Mouse (Mus musculus): ENCODE measurements at regions not wholly inside any gene's neighbourhood (a gene's known extent, or its start where the extent isn't known, plus 50 kb on each side); places are given as distances from the start of the nearest gene placed in this dataset.

- Histone ChIP-seq H3K4me2 (ENCODE audit: low read depth, low read length) (no peak overlapping the region), H3K4me1 (replicated peaks; ENCODE audit: control insufficient read depth, insufficient read depth, low read length) (no peaks in the 10 kb centered on the region), H3K9ac (ENCODE audit: low read length) (no peak overlapping the region), H3K36me3 (ENCODE audit: control insufficient read depth, insufficient read depth, low read length) (no peaks in the 10 kb centered on the region), H3K27me3 (ENCODE audit: control insufficient read depth, insufficient read depth, low read depth, low read length) (no peaks in the 10 kb centered on the region), H3K4me3 (ENCODE audit: low read length) (no peak overlapping the region), H3K9me3 (ENCODE audit: control insufficient read depth, low read length) (no peaks in the 10 kb centered on the region), H3K27ac (ENCODE audit: low read length) (no peak overlapping the region)
- 72% methylated on average over 5 of the region's 5 CpGs for WGBS
- no peak for ATAC-seq (ENCODE audit: low read depth)
Measured at GRCm38 (mm10) chr16:5431689-5432088, 175.9 kb upstream of the Eef2kmt start.

- no peaks in the 10 kb centered on the region for H3K4me1 ChIP-seq (replicated peaks; ENCODE audit: control insufficient read depth, insufficient read depth, low read length)
- H3K27ac ChIP-seq (ENCODE audit: low read length) = no peak overlapping the region
- H3K4me2 ChIP-seq (ENCODE audit: low read depth, low read length) = no peak overlapping the region
- WGBS = 42% methylated on average over 3 of the region's 3 CpGs
- no peak overlapping the region for H3K4me3 ChIP-seq (ENCODE audit: low read length)
- no peaks in the 10 kb centered on the region for H3K36me3 ChIP-seq (ENCODE audit: control insufficient read depth, insufficient read depth, low read length)
- H3K27me3 ChIP-seq (ENCODE audit: control insufficient read depth, insufficient read depth, low read depth, low read length) = no peaks in the 10 kb centered on the region
- peak; percentile 79 for ATAC-seq (ENCODE audit: low read depth)
- no peaks in the 10 kb centered on the region for H3K9me3 ChIP-seq (ENCODE audit: control insufficient read depth, low read length)
- no peak overlapping the region for H3K9ac ChIP-seq (ENCODE audit: low read length)
Measured at GRCm38 (mm10) chr16:5431111-5431510, 175.3 kb upstream of the Eef2kmt start.

- H3K4me1 ChIP-seq (replicated peaks; ENCODE audit: control insufficient read depth, insufficient read depth, low read length) = no peaks in the 10 kb centered on the region
- no peak overlapping the region for H3K9ac ChIP-seq (ENCODE audit: low read length)
- H3K9me3 ChIP-seq (ENCODE audit: control insufficient read depth, low read length) = no peaks in the 10 kb centered on the region
- no peaks in the 10 kb centered on the region for H3K27me3 ChIP-seq (ENCODE audit: control insufficient read depth, insufficient read depth, low read depth, low read length)
- WGBS = 66% methylated on average over 2 of the region's 2 CpGs
- no peak overlapping the region for H3K4me3 ChIP-seq (ENCODE audit: low read length)
- no peak for ATAC-seq (ENCODE audit: low read depth)
- no peak overlapping the region for H3K4me2 ChIP-seq (ENCODE audit: low read depth, low read length)
- H3K27ac ChIP-seq (ENCODE audit: low read length) = no peak overlapping the region
- H3K36me3 ChIP-seq (ENCODE audit: control insufficient read depth, insufficient read depth, low read length) = no peaks in the 10 kb centered on the region
Measured at GRCm38 (mm10) chr16:5429466-5429865, 173.7 kb upstream of the Eef2kmt start.

GRCm38 (mm10) chr16:5425908-5426307 lies 170.1 kb upstream of the Eef2kmt start:
- H3K36me3 ChIP-seq (ENCODE audit: control insufficient read depth, insufficient read depth, low read length) = no peaks in the 10 kb centered on the region
- H3K4me1 ChIP-seq (replicated peaks; ENCODE audit: control insufficient read depth, insufficient read depth, low read length) = no peaks in the 10 kb centered on the region
- WGBS = 75% methylated on average over 2 of the region's 2 CpGs
- no peak for ATAC-seq (ENCODE audit: low read depth)
- H3K27me3 ChIP-seq (ENCODE audit: control insufficient read depth, insufficient read depth, low read depth, low read length) = no peaks in the 10 kb centered on the region
- no peak overlapping the region for H3K27ac ChIP-seq (ENCODE audit: low read length)
- no peak overlapping the region for H3K9ac ChIP-seq (ENCODE audit: low read length)
- H3K4me3 ChIP-seq (ENCODE audit: low read length) = no peak overlapping the region
- no peak overlapping the region for H3K4me2 ChIP-seq (ENCODE audit: low read depth, low read length)
- H3K9me3 ChIP-seq (ENCODE audit: control insufficient read depth, low read length) = no peaks in the 10 kb centered on the region

GRCm38 (mm10) chr16:5422041-5422440 lies 166.3 kb upstream of the Eef2kmt start:
- no peak overlapping the region for H3K9ac ChIP-seq (ENCODE audit: low read length)
- no peak overlapping the region for H3K27ac ChIP-seq (ENCODE audit: low read length)
- no peaks in the 10 kb centered on the region for H3K9me3 ChIP-seq (ENCODE audit: control insufficient read depth, low read length)
- H3K36me3 ChIP-seq (ENCODE audit: control insufficient read depth, insufficient read depth, low read length) = no peaks in the 10 kb centered on the region
- WGBS = 84% methylated on average over 6 of the region's 6 CpGs
- no peak overlapping the region for H3K4me3 ChIP-seq (ENCODE audit: low read length)
- no peak for ATAC-seq (ENCODE audit: low read depth)
- no peaks in the 10 kb centered on the region for H3K4me1 ChIP-seq (replicated peaks; ENCODE audit: control insufficient read depth, insufficient read depth, low read length)
- no peak overlapping the region for H3K4me2 ChIP-seq (ENCODE audit: low read depth, low read length)
- H3K27me3 ChIP-seq (ENCODE audit: control insufficient read depth, insufficient read depth, low read depth, low read length) = no peaks in the 10 kb centered on the region

- Histone ChIP-seq H3K4me1 (replicated peaks; ENCODE audit: control insufficient read depth, insufficient read depth, low read length) (no peaks in the 10 kb centered on the region), H3K9ac (ENCODE audit: low read length) (no peak overlapping the region), H3K27ac (ENCODE audit: low read length) (no peak overlapping the region), H3K9me3 (ENCODE audit: control insufficient read depth, low read length) (no peaks in the 10 kb centered on the region), H3K36me3 (ENCODE audit: control insufficient read depth, insufficient read depth, low read length) (no peaks in the 10 kb centered on the region), H3K4me2 (ENCODE audit: low read depth, low read length) (no peak overlapping the region), H3K27me3 (ENCODE audit: control insufficient read depth, insufficient read depth, low read depth, low read length) (no peaks in the 10 kb centered on the region), H3K4me3 (ENCODE audit: low read length) (no peak overlapping the region)
- ATAC-seq (ENCODE audit: low read depth) = no peak
- WGBS = 78% methylated on average over 5 of the region's 5 CpGs
Measured at GRCm38 (mm10) chr16:5421591-5421990, 165.8 kb upstream of the Eef2kmt start.

- Histone ChIP-seq H3K27me3 (ENCODE audit: control insufficient read depth, insufficient read depth, low read depth, low read length) (no peaks in the 10 kb centered on the region), H3K9me3 (ENCODE audit: control insufficient read depth, low read length) (no peaks in the 10 kb centered on the region), H3K9ac (ENCODE audit: low read length) (no peak overlapping the region), H3K36me3 (ENCODE audit: control insufficient read depth, insufficient read depth, low read length) (no peaks in the 10 kb centered on the region), H3K4me1 (replicated peaks; ENCODE audit: control insufficient read depth, insufficient read depth, low read length) (no peaks in the 10 kb centered on the region), H3K4me3 (ENCODE audit: low read length) (no peak overlapping the region), H3K27ac (ENCODE audit: low read length) (no peak overlapping the region), H3K4me2 (ENCODE audit: low read depth, low read length) (no peak overlapping the region)
- ATAC-seq (ENCODE audit: low read depth) = no peak
- 70% methylated on average over 3 of the region's 3 CpGs for WGBS
Measured at GRCm38 (mm10) chr16:5419467-5419866, 163.7 kb upstream of the Eef2kmt start.

GRCm38 (mm10) chr16:5418462-5419197 lies 162.8 kb upstream of the Eef2kmt start:
- no peak overlapping the region for H3K4me3 ChIP-seq (ENCODE audit: low read length)
- no peaks in the 10 kb centered on the region for H3K27me3 ChIP-seq (ENCODE audit: control insufficient read depth, insufficient read depth, low read depth, low read length)
- H3K9ac ChIP-seq (ENCODE audit: low read length) = no peak overlapping the region
- WGBS = 60% methylated on average over 4 of the region's 4 CpGs
- no peak overlapping the region for H3K4me2 ChIP-seq (ENCODE audit: low read depth, low read length)
- no peak overlapping the region for H3K27ac ChIP-seq (ENCODE audit: low read length)
- ATAC-seq (ENCODE audit: low read depth) = no peak
- no peaks in the 10 kb centered on the region for H3K9me3 ChIP-seq (ENCODE audit: control insufficient read depth, low read length)
- H3K36me3 ChIP-seq (ENCODE audit: control insufficient read depth, insufficient read depth, low read length) = no peaks in the 10 kb centered on the region
- H3K4me1 ChIP-seq (replicated peaks; ENCODE audit: control insufficient read depth, insufficient read depth, low read length) = no peaks in the 10 kb centered on the region

GRCm38 (mm10) chr16:5415310-5415709 lies 159.5 kb upstream of the Eef2kmt start:
- no peak for ATAC-seq (ENCODE audit: low read depth)
- 72% methylated on average over 4 of the region's 4 CpGs for WGBS
- H3K27ac ChIP-seq (ENCODE audit: low read length) = no peak overlapping the region

More at GRCm38 (mm10) chr16:5415310-5415709, 159.5 kb upstream of the Eef2kmt start:
- Histone ChIP-seq H3K9ac (ENCODE audit: low read length) (no peak overlapping the region), H3K4me2 (ENCODE audit: low read depth, low read length) (no peak overlapping the region), H3K9me3 (ENCODE audit: control insufficient read depth, low read length) (no peaks in the 10 kb centered on the region), H3K27me3 (ENCODE audit: control insufficient read depth, insufficient read depth, low read depth, low read length) (no peaks in the 10 kb centered on the region), H3K4me3 (ENCODE audit: low read length) (no peak overlapping the region), H3K4me1 (replicated peaks; ENCODE audit: control insufficient read depth, insufficient read depth, low read length) (no peaks in the 10 kb centered on the region), H3K36me3 (ENCODE audit: control insufficient read depth, insufficient read depth, low read length) (no peaks in the 10 kb centered on the region)

Data from lung, embryonic 16.5 days (tissue).